Mouse (Mus musculus) lung, postnatal 0 days (tissue): ENCODE results near the gene Nmnat2.

Experiments used
- CTCF ChIP-seq: IDR thresholded peaks from 2 replicates; pipeline ENCODE4 v1.5.1; 2016; ENCODE audit warnings: antibody characterized with exemption, mild to moderate bottlenecking
- EP300 ChIP-seq: IDR thresholded peaks from 2 replicates; pipeline ENCODE4 v1.6.1; 2016; ENCODE audit warnings: antibody characterized with exemption, mild to moderate bottlenecking, control low read depth

DNA sequence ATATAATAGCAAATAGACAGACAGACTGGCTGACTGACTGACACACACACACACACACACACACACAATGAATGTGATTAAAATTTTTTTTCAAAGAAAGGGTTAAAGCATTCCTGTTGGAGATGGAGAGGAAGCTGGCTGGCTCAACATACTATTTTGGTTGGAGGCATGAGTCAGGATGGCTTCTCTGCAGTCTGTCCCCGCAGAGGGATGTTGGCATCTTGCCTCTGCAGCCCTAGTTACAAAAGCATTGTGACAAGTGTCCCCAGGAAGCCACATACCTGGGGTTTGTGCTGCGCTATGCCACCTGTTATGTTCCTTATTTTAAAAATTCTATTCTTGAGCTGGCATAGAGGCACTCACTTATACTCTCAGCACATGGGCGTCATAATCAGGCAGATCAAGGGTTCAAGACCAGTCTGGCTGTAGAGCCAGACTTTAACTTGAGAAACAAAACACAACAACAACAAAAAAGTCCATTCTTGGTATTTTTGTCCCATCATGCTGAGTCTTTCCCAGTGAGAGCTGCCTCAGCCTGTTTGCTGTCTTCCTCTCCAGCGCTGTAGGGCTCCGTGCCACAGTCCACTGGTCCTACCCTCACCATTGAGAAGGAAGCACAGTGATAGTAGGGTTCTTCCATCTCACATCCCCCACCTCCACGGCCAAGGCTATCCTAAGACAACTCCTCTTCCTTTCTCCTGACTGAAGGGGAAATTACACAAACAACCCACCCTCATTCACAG lies 45.9 kb downstream of the Nmnat2 start:
- TF ChIP-seq CTCF (no peak), EP300 (peak; percentile 33; the same call in 1 of the 2 replicates)
